Mouse (Mus musculus): ENCODE results near the gene Ctnnbip1.

DNA sequence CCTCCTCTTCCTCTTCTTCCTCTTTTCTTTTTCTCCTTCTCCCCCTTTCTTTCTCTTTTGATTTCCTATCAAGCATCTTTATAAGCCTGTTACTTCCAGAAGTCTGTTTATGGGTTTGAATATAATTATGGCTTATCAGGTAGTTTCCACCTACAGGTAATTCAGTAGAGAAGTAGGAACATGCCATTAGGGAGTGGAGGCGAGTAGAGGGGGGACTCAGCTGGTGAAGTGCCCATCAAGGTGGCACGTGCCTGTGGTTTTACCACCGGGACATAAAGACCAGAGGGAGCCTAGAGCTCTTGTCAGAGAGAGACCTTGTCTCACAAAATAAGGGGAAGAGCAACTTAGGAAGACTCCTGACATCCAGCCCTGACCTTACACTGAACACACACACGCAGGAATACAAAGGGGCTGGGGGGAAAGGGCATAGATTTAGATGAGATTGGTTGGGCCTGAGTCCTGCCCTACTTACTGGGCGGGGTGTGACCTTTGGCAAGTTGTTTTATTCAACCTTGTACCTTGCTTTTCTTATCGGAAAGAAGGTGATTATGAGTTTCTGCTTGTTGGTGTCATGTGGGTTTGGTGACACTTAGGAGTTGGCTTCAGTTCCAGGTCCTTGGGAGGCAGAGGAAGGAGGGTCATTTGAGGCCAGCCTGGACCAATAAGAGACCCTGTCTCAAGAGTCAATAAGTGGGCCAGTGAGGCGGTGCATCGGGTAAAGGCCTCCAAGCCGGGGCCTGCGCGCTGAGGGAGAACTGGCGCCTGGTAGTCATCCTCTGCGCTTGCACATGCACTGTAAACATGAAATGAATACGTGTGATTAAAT, 28.4 kb upstream of the Ctnnbip1 start:
- TF ChIP-seq CTCF (IDR thresholded peaks at IDR 0.05; ENCODE audit: extremely low read depth, insufficient read depth, low read length), result no peak
- TF ChIP-seq POLR2A (IDR thresholded peaks at IDR 0.05; ENCODE audit: extremely low read depth, insufficient read depth, low read length), result no peak

Measured in cortical plate, adult 2 months (tissue).